Mouse (Mus musculus): ENCODE data around the gene Cd274. TPM values are rescaled to one million over a fixed set of nuclear protein-coding genes. Genes with fewer than 3 reads are reported as not detected.

Cd274 gene
- total RNA-seq, 1 experiment from 2014 or later: 12.3 TPM

GRCm38 (mm10) chr19:29418661-29419115 is 51.4 kb downstream of the Cd274 start:
- ATAC-seq (replicated peaks; ENCODE audit: low read depth, poor library complexity, severe bottlenecking): peak; percentile 73

DNA sequence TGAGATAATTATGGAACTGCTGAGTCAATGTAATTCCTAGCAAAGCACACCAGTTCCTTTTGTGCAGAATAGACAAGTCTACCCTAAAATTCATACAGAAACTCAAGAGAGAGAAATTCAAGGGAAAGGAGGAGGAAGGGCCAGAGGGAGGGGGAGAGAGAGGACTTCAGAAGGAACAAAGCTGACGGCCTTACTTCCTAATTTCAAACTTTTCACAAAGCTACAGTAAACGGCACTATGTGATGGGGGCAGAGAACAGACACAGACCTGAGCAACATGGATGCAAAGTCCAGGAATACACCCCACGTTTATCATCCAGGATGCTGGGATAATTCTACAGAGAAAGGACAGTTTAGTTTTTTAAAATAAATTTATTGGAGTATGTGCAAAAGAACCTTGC is 52.3 kb downstream of the Cd274 start:
- no peak for ATAC-seq (replicated peaks; ENCODE audit: low read depth, poor library complexity, severe bottlenecking)

DNA sequence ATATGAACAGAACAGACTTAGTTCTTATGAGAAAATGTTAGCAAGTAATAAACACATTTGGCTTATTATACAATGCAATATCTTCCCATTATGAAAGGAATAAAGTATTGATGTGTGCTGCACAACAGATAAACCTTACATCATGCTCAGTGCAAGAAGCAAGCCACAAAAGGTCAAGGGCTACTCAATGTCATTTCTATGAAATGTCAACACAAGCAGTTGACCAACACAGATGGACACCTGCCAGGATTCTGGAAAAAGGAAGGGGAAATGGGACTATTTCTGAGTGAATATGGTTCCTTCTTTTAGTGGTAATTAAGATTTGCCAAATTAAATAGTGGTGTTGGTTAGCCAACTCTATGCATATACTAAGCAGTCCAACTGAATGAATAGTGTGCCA is 52.7 kb downstream of the Cd274 start:
- no peak for ATAC-seq (replicated peaks; ENCODE audit: low read depth, poor library complexity, severe bottlenecking)

- ATAC-seq (replicated peaks; ENCODE audit: low read depth, poor library complexity, severe bottlenecking): no peak
Measured at GRCm38 (mm10) chr19:29420397-29420796, 53.1 kb downstream of the Cd274 start.

GRCm38 (mm10) chr19:29422013-29422645 is 54.9 kb downstream of the Cd274 start:
- ATAC-seq (replicated peaks; ENCODE audit: low read depth, poor library complexity, severe bottlenecking): no peak

DNA sequence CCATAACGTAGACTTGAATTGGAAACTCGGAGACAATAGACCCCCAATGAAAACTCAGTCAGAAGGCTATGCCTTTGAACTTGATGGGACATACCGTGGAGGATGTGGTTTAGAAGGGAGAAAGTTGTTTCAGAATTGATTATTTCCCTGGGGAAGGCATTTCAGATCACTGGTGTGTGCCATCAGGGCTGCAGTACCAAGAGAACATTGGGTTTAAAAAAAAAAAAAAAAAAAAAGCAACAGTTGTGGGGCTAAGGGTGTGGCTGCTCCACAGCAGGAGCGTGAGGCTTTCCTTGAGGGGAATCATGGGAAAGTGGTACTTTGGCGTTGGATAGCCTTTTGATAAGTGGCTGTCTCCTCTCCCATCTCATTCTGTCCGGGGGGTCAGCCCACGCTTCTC is 55.5 kb downstream of the Cd274 start:
- no peak for ATAC-seq (replicated peaks; ENCODE audit: low read depth, poor library complexity, severe bottlenecking)

- ATAC-seq (replicated peaks; ENCODE audit: low read depth, poor library complexity, severe bottlenecking): peak; percentile 39; the same call in 1 of the 2 replicates
Measured at GRCm38 (mm10) chr19:29430516-29430915, 63.3 kb downstream of the Cd274 start.

GRCm38 (mm10) chr19:29430953-29431352 is 63.7 kb downstream of the Cd274 start:
- ATAC-seq (replicated peaks; ENCODE audit: low read depth, poor library complexity, severe bottlenecking): peak; percentile 95

GRCm38 (mm10) chr19:29436793-29437479 is 69.7 kb downstream of the Cd274 start:
- peak; percentile 52; the same call in 1 of the 2 replicates for ATAC-seq (replicated peaks; ENCODE audit: low read depth, poor library complexity, severe bottlenecking)

Other genes starting within 250 kb of the Cd274 start
- gene Jak2, start 115.6 kb upstream of the Cd274 start, total RNA-seq (2017): 65.1 and 70.8 TPM in 2 replicates
- 5.3 and 6.1 TPM in 2 replicates for gene Insl6, start 42.1 kb upstream of the Cd274 start, total RNA-seq (2017)
- not detected in 2 replicates for gene Rln1, start 32.8 kb upstream of the Cd274 start, total RNA-seq (2017)
- 87.2 and 89.5 TPM in 2 replicates for gene Plgrkt, start 65 bp upstream of the Cd274 start, total RNA-seq (2017)
- gene Pdcd1lg2, start 43.5 kb downstream of the Cd274 start, total RNA-seq (2017): 0.27 and 1.7 TPM in 2 replicates
- gene Ric1, start 154.8 kb downstream of the Cd274 start, total RNA-seq (2017): 20.6 and 26.9 TPM in 2 replicates